Mouse (Mus musculus) right cerebral cortex, postnatal 25 days (tissue): ENCODE measurements around the gene Plcb4.
"Not testable (repeated sequence)": the region's sequence is repeated elsewhere in the genome, so short reads cannot be mapped to it uniquely, and the experiment has no call there.

ENCODE experiments used
- DNase-seq: peaks from one replicate; pipeline ENCODE4 v3.0.0; 2022

Plcb4 gene

GRCm38 (mm10) chr2:135898025-135898424 is 239.2 kb downstream of the Plcb4 start:
- DNase-seq = no peak

GRCm38 (mm10) chr2:135899931-135900330 is 241.1 kb downstream of the Plcb4 start:
- DNase-seq = not testable (repeated sequence)

- no peak for DNase-seq
Observed at GRCm38 (mm10) chr2:135901015-135901414, 242.2 kb downstream of the Plcb4 start.

- no peak for DNase-seq
Observed at GRCm38 (mm10) chr2:135904262-135904661, 245.5 kb downstream of the Plcb4 start.

GRCm38 (mm10) chr2:135904791-135905190 is 246.0 kb downstream of the Plcb4 start:
- DNase-seq = no peak

GRCm38 (mm10) chr2:135914343-135915261 is 255.8 kb downstream of the Plcb4 start:
- DNase-seq = peak; percentile 23

GRCm38 (mm10) chr2:135915928-135916327 is 257.1 kb downstream of the Plcb4 start:
- no peak for DNase-seq

GRCm38 (mm10) chr2:135917000-135917399 is 258.2 kb downstream of the Plcb4 start:
- no peak for DNase-seq

GRCm38 (mm10) chr2:135918116-135918515 is 259.3 kb downstream of the Plcb4 start:
- no peak for DNase-seq

GRCm38 (mm10) chr2:135919641-135920040 is 260.8 kb downstream of the Plcb4 start:
- no peak for DNase-seq

- peak; percentile 11 for DNase-seq
Observed at GRCm38 (mm10) chr2:135926660-135927343, 268.0 kb downstream of the Plcb4 start.

- DNase-seq = no peak
Observed at GRCm38 (mm10) chr2:135929021-135929720, 270.4 kb downstream of the Plcb4 start.

GRCm38 (mm10) chr2:135930696-135931095 is 271.9 kb downstream of the Plcb4 start:
- DNase-seq = no peak

- DNase-seq = no peak
Observed at GRCm38 (mm10) chr2:135932569-135932968, 273.8 kb downstream of the Plcb4 start.

GRCm38 (mm10) chr2:135936376-135936775 is 277.6 kb downstream of the Plcb4 start:
- DNase-seq = no peak

- DNase-seq = no peak
Observed at GRCm38 (mm10) chr2:135937646-135938045, 278.8 kb downstream of the Plcb4 start.

GRCm38 (mm10) chr2:135939933-135940332 is 281.1 kb downstream of the Plcb4 start:
- DNase-seq = no peak

GRCm38 (mm10) chr2:135947839-135948238 is 289.0 kb downstream of the Plcb4 start:
- no peak for DNase-seq

- no peak for DNase-seq
Observed at GRCm38 (mm10) chr2:135954760-135955548, 296.1 kb downstream of the Plcb4 start.

GRCm38 (mm10) chr2:135955796-135956195 is 297.0 kb downstream of the Plcb4 start:
- DNase-seq = no peak

- peak; percentile 54 for DNase-seq
Observed at GRCm38 (mm10) chr2:135957689-135958088, 298.9 kb downstream of the Plcb4 start.

- no peak for DNase-seq
Observed at GRCm38 (mm10) chr2:135958453-135958852, 299.6 kb downstream of the Plcb4 start.
